Mouse (Mus musculus) midbrain, embryonic 15.5 days (tissue): ENCODE measurements around the gene Atp6v1e2. TPM values are rescaled to one million over a fixed set of nuclear protein-coding genes. Genes with fewer than 3 reads are reported as not detected.

ENCODE experiments used
- ATAC-seq: fragments of 200-750 bp; cut with Nextera tagmentation; replicated peaks from 2 replicates; pipeline ENCODE4 v1.8.0; 2017; ENCODE audit warnings: moderate TSS enrichment
- H3K27ac ChIP-seq: fragments of 300-500 bp; sonication (generic); 2 replicates; pipeline ENCODE4 v1.5.1; 2015; ENCODE audit warnings: mild to moderate bottlenecking, inconsistent platforms
- H3K27me3 ChIP-seq: fragments of 300-500 bp; sonication (generic); replicated peaks from 2 replicates; pipeline ENCODE4 v1.6.1; 2015; ENCODE audit warnings: inconsistent platforms
- H3K36me3 ChIP-seq: fragments of 300-500 bp; sonication (generic); replicated peaks from 2 replicates; pipeline ENCODE4 v1.6.1; 2015; ENCODE audit warnings: inconsistent platforms
- H3K4me1 ChIP-seq: fragments of 300-500 bp; sonication (generic); 2 replicates; pipeline ENCODE4 v1.6.1; 2015; ENCODE audit warnings: inconsistent platforms
- H3K4me2 ChIP-seq: fragments of 300-500 bp; sonication (generic); 2 replicates; pipeline ENCODE4 v1.6.1; 2015; ENCODE audit warnings: inconsistent platforms, mild to moderate bottlenecking, moderate library complexity
- H3K4me3 ChIP-seq: fragments of 300-500 bp; sonication (generic); 2 replicates; pipeline ENCODE4 v1.5.1; 2015; ENCODE audit warnings: mild to moderate bottlenecking, inconsistent platforms
- H3K9ac ChIP-seq: fragments of 300-500 bp; sonication (generic); 2 replicates; pipeline ENCODE4 v1.6.1; 2015; ENCODE audit warnings: mild to moderate bottlenecking, inconsistent platforms
- H3K9me3 ChIP-seq: fragments of 300-500 bp; sonication (generic); 2 replicates; pipeline ENCODE4 v1.6.1; 2016; ENCODE audit warnings: inconsistent platforms
- WGBS: fragments of 180-500 bp; shearing (Covaris S2); methylation state at CpG from one replicate; pipeline ENCODE4 v1.1.7; 2015; ENCODE audit warnings: mixed read lengths; 5-methylcytosine and 5-hydroxymethylcytosine counted together
- polyA plus RNA-seq: library from polyadenylated mRNA; unstranded; fragments of >200 nt; fragmentation: Nextera tagmentation; extraction: Ambion mirVana; gene quantifications from 2 replicates; pipeline ENCODE4 v1.2.1, GENCODE M21; 2015

The Atp6v1e2 gene
- polyA plus RNA-seq = not detected in 2 replicates

DNA sequence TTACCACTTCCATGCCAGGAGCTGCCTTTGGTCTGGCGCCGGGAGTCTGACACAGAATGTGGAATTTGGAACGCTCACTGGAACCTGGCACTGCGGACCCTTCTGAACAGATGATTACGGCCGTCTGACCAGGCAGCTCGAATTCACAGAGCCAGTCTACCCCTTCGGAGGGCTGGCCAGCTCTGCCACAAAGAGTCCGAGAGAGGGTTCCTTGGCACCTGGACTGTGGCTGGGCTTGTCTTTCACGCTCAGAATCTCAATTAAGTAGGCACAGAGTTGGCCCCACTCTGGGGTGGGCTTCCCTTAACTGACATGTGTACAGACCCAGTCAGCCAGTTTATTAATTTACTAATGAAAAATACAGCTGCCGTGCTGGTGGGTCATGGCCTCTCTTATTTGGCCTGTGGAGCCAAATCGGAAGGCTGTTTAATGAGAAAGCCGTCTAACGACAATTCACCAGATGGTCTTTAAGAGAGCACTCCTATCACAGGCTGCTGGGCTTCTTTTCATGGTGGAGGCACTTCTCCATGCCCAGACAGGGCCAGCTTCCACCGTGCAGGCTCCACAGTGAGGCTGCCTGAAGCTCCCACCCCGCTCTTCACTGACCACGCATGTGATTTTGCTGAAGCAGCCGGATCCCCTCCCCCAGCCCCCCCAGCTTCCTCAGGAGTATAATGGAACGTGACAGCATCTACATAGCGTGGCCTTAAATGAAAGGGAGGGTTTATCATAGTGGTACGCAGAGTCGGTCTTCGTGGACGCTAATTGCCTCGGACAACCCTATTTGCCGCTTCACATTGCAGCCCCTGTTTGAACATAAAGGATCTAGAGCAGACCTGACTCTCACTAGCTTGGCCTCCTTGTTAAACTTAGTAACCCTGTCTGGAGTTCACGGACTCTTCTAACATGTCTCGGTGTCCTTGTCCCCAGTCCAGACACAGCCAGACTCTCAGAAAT, at the start of gene Atp6v1e2:
Atp6v1e2 (minus strand) TSS at position 58 of the 957 bp plus-strand sequence.
- ATAC-seq = peak; percentile 70
- H3K27ac ChIP-seq = peak within 1 kb of the TSS; percentile 16; the same call in 1 of the 2 replicates
- H3K4me2 ChIP-seq = no peak within 1 kb of the TSS
- no peak within 1 kb of the TSS for H3K9ac ChIP-seq
- WGBS = 55% methylated on average over 28 of the region's 28 CpGs
- no peak within 1 kb of the TSS for H3K4me3 ChIP-seq
- no peaks in the 10 kb centered on the region for H3K9me3 ChIP-seq
- H3K27me3 ChIP-seq = no peaks in the 10 kb centered on the region
- H3K4me1 ChIP-seq = peaks cover 6% of the 10 kb centered on the region; the same call in 1 of the 2 replicates
- no peaks in the 10 kb centered on the region for H3K36me3 ChIP-seq

DNA sequence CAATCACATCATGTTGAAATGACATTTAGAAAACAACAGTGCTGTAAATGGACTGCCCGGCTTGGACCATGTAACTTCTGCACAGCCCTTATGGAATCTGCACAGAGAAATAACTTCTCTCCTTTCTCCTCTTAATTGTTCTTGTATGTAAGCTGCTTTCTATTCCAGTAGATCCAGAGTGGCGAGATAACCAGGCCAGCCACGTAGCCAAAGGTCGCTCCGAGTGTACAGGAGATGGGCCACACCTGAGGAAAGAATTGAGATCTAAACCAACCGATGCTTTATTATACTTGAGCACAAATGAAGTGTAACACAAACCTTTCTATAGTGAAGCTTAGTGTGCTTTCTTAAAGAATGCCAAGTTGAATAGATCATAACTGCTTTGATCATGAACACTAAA, 49.6 kb upstream of the Atp6v1e2 start:
- Histone ChIP-seq H3K27ac (no peak overlapping the region), H3K4me3 (no peak overlapping the region), H3K27me3 (no peaks in the 10 kb centered on the region), H3K9me3 (no peaks in the 10 kb centered on the region), H3K4me1 (no peaks in the 10 kb centered on the region), H3K36me3 (no peaks in the 10 kb centered on the region), H3K4me2 (no peak overlapping the region), H3K9ac (no peak overlapping the region)
- ATAC-seq = no peak
- WGBS = 93% methylated on average over 6 of the region's 6 CpGs

DNA sequence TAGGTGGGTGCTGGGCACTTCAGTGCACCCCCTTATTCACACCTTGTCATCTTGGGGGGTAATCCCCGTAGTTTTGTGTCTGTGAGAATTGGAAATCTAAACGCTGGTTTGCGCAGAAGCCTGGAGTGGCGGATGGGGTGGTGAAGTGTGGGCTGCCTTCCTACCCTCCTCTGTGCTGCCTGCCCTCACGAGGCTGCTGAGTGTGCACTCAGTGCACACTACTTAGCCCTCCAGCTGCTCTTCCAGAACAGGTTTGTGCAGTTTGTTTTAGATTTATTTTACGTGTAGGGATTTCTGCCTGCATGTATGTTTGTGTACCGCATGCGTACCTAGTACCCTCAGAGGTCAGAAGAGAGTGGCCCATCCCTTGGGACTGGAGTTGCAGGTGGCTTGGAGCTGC, 43.6 kb upstream of the Atp6v1e2 start:
- Histone ChIP-seq H3K9ac (no peak overlapping the region), H3K4me3 (no peak overlapping the region), H3K27me3 (no peaks in the 10 kb centered on the region), H3K4me2 (no peak overlapping the region), H3K4me1 (peaks cover 14% of the 10 kb centered on the region), H3K27ac (no peak overlapping the region), H3K9me3 (no peaks in the 10 kb centered on the region), H3K36me3 (no peaks in the 10 kb centered on the region)
- ATAC-seq = no peak
- WGBS = 92% methylated on average over 8 of the region's 8 CpGs

DNA sequence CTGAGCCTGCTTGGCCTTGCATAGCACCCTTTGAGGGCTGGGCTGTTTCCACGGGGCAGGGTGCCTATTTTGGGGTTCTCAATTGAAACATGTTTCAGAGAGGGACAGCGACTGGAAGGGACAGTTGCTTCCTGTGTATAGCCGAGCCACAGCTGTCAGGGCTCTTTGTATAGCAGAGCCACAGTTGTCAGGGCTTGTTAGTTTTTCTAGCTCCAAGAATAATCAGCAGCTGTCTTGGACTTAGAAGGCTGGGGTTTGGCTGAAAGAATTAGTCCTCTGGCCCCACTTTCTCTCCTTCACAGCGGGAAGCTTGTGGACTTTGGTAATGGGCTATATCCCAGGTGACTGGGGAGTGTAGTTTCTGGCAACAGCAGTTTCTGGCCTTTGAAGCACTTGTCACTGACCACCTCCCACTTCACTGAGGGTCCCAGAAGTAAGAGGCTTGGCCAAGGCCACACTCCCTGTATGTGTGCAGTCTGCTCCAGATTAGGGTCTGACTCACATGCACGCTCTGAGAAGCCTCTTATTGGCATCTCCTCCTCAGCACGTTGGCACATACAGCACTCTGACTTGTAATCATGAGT, 41.0 kb upstream of the Atp6v1e2 start:
- no peaks in the 10 kb centered on the region for H3K27me3 ChIP-seq
- no peaks in the 10 kb centered on the region for H3K36me3 ChIP-seq
- no peaks in the 10 kb centered on the region for H3K9me3 ChIP-seq
- peak; percentile 59 for ATAC-seq
- H3K4me2 ChIP-seq = no peak overlapping the region
- no peak overlapping the region for H3K4me3 ChIP-seq
- WGBS = 27% methylated on average over 6 of the region's 6 CpGs
- peaks cover 16% of the 10 kb centered on the region for H3K4me1 ChIP-seq
- H3K9ac ChIP-seq = no peak overlapping the region
- H3K27ac ChIP-seq = no peak overlapping the region

DNA sequence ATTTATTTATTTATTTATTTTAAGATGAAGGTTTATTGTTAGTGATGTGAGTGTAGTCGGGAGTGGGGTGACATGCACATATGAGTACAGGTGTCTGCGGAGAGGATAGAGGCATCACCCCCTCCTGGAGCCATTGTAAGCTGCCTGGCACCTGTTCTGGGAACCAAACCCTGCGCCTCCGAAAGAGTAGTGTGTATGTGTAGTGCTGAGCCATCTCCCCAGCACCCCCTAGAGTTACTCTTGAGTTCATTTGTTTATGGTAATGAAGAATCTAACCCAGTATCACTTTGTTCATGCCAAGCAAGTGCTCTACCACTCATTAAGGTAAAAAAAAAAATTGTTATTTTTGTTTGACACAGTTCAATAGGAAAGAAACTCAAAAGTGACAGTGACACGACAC, 40.5 kb upstream of the Atp6v1e2 start:
- Histone ChIP-seq H3K36me3 (no peaks in the 10 kb centered on the region), H3K27me3 (no peaks in the 10 kb centered on the region), H3K27ac (no peak overlapping the region), H3K9me3 (no peaks in the 10 kb centered on the region), H3K4me3 (no peak overlapping the region), H3K4me2 (no peak overlapping the region), H3K9ac (no peak overlapping the region), H3K4me1 (peaks cover 16% of the 10 kb centered on the region)
- WGBS = 52% methylated on average over 5 of the region's 5 CpGs
- ATAC-seq = 0 out of 2 replicates have a peak, but pooled peaks have one; percentile 49

DNA sequence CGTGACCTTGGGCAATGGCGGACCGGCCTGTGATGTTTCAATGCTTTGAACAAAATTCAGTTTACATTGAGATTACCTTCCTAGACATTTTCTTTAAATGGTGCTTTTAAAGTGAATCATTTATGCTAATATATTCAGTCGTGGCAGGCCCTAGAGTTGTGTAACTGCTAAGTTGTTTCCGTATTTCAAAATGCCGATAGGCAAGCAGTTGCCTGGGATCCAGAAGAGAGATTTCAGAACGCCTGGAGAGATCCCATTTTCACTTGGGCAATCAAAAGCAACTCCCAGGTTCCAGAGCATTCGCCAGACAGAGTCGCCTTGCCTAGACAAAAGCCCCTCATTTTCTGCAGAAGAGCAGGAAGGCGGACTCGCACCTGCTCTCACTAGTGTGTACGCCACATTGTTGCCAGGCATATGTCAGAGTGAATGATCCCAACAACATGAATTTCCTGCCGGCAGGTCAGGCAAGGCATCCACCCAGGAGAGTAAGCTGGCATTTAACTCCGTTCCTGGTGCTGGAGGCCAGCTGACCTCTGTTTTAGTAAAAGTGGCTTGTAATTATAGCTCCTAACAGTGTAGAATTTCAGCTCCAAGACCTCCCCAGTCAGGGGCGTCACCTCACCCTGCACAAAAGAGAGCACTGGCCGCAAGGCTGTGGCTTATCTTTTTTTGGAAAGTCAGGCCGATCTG, 38.9 kb upstream of the Atp6v1e2 start:
- Histone ChIP-seq H3K4me3 (no peak overlapping the region), H3K9me3 (no peaks in the 10 kb centered on the region), H3K27me3 (no peaks in the 10 kb centered on the region), H3K9ac (no peak overlapping the region), H3K27ac (peak overlapping the region; percentile 58; the same call in 1 of the 2 replicates), H3K4me2 (peak overlapping the region; percentile 14; the same call in 1 of the 2 replicates), H3K36me3 (no peaks in the 10 kb centered on the region), H3K4me1 (peaks cover 16% of the 10 kb centered on the region)
- no peak for ATAC-seq
- 29% methylated on average over 17 of the region's 17 CpGs for WGBS

DNA sequence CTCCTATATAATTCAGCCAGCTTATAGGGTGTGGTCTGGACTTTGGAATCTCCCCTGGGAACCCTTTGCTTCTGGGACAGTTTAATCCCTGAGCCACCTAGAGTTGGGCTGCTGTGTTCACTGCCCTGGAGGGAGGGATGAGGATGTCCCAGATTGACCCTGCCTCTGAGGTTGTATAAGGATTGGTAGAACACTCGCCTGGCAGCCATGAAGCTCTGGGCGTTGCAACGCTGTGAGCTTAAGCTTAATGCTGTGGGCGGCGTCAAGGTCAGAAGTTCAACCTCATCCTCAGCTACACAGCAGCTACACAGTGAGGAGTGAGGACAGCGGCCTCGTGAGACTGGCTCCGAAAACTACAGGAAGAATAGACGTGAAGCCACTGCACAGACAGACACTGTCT, 34.8 kb upstream of the Atp6v1e2 start:
- H3K36me3 ChIP-seq = no peaks in the 10 kb centered on the region
- 70% methylated on average over 9 of the region's 9 CpGs for WGBS
- H3K4me3 ChIP-seq = no peak overlapping the region
- H3K9ac ChIP-seq = no peak overlapping the region
- no peak overlapping the region for H3K4me2 ChIP-seq
- no peaks in the 10 kb centered on the region for H3K27me3 ChIP-seq
- H3K4me1 ChIP-seq = peaks cover 12% of the 10 kb centered on the region
- H3K27ac ChIP-seq = no peak overlapping the region
- H3K9me3 ChIP-seq = no peaks in the 10 kb centered on the region
- no peak for ATAC-seq

DNA sequence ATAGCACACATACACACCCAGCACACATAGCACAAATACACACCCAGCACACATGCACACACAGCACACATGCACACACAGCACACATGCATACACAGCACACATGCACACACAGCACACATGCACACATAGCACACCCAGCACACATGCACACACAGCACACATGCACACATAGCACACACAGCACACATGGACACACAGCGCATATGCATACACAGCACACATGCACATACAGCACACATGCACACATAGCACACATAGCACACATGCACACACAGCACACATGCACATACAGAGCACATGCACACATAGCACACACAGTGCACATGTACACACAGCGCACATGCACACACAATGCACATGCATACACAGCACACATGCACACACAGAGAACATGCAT, 34.0 kb upstream of the Atp6v1e2 start:
- H3K4me3 ChIP-seq = no peak overlapping the region
- ATAC-seq = no peak
- no peaks in the 10 kb centered on the region for H3K36me3 ChIP-seq
- H3K4me1 ChIP-seq = peaks cover 6% of the 10 kb centered on the region
- no peaks in the 10 kb centered on the region for H3K9me3 ChIP-seq
- no peak overlapping the region for H3K4me2 ChIP-seq
- H3K9ac ChIP-seq = no peak overlapping the region
- WGBS = 100% methylated on average over 2 of the region's 2 CpGs
- no peak overlapping the region for H3K27ac ChIP-seq
- no peaks in the 10 kb centered on the region for H3K27me3 ChIP-seq

DNA sequence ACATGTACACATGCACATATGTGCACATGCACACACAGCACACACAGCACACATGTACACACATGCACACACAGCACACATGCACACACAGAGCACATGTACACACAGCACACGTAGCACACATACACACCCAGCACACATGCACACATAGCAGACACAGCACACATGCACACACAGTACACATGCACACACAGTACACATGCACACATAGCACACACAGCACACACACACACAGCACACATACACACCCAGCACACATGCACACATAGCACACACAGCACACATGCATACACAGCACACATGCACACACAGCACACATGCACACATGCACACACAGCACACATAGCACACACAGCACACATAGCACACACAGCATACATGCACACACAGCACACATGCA, 33.5 kb upstream of the Atp6v1e2 start:
- H3K9me3 ChIP-seq = no peaks in the 10 kb centered on the region
- H3K36me3 ChIP-seq = no peaks in the 10 kb centered on the region
- no peak overlapping the region for H3K9ac ChIP-seq
- H3K4me3 ChIP-seq = no peak overlapping the region
- peaks cover 1% of the 10 kb centered on the region for H3K4me1 ChIP-seq
- H3K4me2 ChIP-seq = no peak overlapping the region
- no peak overlapping the region for H3K27ac ChIP-seq
- 91% methylated on average over 1 of the region's 1 CpGs for WGBS
- H3K27me3 ChIP-seq = no peaks in the 10 kb centered on the region
- ATAC-seq = no peak

DNA sequence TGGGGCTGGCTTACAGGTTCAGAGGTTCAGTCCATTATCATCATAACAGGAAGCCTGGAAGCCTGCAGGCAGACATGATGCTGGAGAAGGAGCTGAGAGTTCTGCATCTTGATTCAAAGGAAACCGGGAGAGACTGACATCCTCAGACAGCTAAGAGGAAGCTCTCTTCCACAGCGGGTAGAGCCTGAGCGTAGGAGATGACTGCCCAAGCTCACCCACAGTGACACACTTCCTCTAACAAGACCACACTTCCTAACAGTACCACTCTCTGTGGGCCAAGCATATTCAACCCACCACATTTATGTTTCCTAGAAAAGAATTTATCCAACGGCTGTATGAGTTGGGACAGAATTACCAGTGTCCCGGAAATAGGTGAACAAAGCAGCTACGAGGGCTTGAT, 30.8 kb upstream of the Atp6v1e2 start:
- Histone ChIP-seq H3K27ac (no peak overlapping the region), H3K4me1 (no peaks in the 10 kb centered on the region), H3K27me3 (no peaks in the 10 kb centered on the region), H3K4me3 (no peak overlapping the region), H3K36me3 (no peaks in the 10 kb centered on the region), H3K4me2 (no peak overlapping the region), H3K9me3 (no peaks in the 10 kb centered on the region), H3K9ac (no peak overlapping the region)
- ATAC-seq = no peak
- 91% methylated on average over 6 of the region's 6 CpGs for WGBS

DNA sequence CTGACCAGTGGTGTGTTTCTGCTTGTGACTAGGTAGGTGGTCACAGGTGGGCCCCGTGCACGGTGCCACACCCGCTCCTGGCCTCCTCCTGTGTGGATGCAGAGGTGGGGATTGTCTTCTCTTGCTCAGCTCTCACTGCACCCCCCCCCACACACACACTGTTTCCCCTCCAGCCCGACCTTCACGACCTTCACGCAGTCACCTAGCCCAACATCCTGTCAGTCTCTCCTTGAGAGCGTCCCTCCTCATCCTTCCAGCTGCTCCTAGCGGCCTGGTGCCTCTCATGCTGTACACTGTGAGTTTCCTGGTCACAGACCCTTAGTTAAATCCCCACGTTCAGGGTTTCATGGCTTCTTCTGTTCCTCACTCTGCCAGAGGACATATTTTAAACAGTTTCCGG, 28.7 kb upstream of the Atp6v1e2 start:
- no peaks in the 10 kb centered on the region for H3K9me3 ChIP-seq
- H3K4me3 ChIP-seq = no peak overlapping the region
- H3K27ac ChIP-seq = no peak overlapping the region
- H3K27me3 ChIP-seq = no peaks in the 10 kb centered on the region
- H3K4me1 ChIP-seq = no peaks in the 10 kb centered on the region
- no peak for ATAC-seq
- H3K36me3 ChIP-seq = no peaks in the 10 kb centered on the region
- H3K4me2 ChIP-seq = no peak overlapping the region
- WGBS = 86% methylated on average over 10 of the region's 10 CpGs
- H3K9ac ChIP-seq = no peak overlapping the region

DNA sequence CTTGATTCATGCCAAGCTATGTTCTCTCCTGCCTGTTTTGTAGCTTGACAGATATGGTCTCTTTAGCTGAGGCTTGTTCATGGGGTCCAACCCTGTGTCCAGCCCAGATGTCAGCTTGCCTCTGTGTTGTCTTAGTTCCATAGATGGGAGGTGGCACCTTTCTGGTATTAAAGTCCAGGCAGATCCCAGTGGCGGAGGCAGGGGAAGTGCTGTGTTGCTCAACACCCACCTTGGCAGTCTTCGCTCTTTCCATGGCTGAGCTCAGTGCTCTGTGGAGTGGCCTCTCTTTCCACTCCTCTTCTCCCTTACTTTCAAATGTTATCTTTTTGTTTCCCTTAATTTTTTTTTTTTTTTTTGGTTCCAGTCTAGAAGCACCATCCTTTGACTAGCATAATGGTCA, 25.4 kb upstream of the Atp6v1e2 start:
- Histone ChIP-seq H3K4me3 (no peak overlapping the region), H3K9ac (no peak overlapping the region), H3K9me3 (no peaks in the 10 kb centered on the region), H3K27ac (no peak overlapping the region), H3K4me2 (no peak overlapping the region), H3K36me3 (no peaks in the 10 kb centered on the region), H3K27me3 (no peaks in the 10 kb centered on the region), H3K4me1 (no peaks in the 10 kb centered on the region)
- 93% methylated on average over 2 of the region's 2 CpGs for WGBS
- no peak for ATAC-seq
